Mouse (Mus musculus) adrenal gland, adult (tissue): ENCODE results near the gene Cacng8.

Source experiments
- DNase-seq, 2 experiments: peaks; one replicate each; pipeline ENCODE4 v3.0.0; 2022 to 2023; ENCODE audit warnings: low spot score in 1 of 2; ENCODE audit not compliant: inconsistent age in 2 of 2

Gene Cacng8

DNA sequence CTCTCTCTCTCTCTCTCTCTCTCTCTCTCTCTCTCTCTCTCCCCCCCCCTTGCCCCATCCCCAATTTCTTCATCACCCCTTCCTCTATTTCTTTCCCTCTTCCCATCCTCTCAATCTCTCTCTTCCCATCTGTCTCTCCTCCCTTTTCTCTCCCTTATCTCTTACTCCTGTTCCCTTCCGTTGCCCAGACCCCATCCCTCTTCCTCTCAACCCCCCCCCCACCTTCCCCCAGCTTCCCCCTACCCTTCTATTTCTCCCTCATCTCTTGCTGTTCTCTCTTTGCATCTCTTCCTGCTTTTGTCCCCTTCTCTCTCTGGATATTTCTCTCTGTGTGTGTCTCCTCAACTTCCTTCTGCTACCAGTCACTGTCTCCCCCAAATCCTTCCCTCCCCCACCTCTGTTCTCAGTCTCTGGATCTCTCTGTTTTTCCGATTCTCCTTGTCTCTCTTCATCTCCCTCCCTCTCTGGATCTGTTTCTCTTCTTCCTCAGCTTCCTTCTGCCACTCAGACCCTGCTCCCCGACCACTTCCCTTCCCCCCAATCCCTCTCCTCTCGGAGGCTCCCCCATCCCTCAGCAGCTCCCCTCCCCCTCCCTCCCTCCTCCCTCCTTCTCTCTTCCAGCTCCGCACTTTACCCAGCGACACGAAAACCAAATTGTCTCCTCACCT is at the start of gene Cacng8:
Cacng8 (plus strand) TSS at position 271 of the 668 bp plus-strand sequence.
- DNase-seq, result peak in 1 of 2 experiments; percentile 53

DNA sequence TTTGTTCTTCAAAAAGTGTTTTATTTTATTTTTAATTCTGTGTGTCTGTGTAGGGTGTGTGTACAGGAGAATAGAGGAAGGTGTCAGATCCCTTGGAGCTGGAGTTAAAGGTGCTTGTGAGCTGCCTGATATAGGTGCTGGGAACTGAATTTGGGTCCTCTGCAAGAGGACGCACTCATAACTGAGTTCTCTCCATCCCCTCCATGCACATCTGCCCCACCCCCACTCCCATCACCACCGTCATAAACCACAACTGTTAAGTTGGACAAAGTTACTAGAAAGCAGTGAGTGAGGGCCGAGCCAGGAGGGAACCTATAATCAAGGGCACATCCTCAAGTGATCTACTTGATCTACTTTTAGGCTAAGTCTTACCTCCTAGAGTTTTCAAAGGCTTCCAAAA is 46.6 kb upstream of the Cacng8 start:
- no peak for DNase-seq

DNA sequence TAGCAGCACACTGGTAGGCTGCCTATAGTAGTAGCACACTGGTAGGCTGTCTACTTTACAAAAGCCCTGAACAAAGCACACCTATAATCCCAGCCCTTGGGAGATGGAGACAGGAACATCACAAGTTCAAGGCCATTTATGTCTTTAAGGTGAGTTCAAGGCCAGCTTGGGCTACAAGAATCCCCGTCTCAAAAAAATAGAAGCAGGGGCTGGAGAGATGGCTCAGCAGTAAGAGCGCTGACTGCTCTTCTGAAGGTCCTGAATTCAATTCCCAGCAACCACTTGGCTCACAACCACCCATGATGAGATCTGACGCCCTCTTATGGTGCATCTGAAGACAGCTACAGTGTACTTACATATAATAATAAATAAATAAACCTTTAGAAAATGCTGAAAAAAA is 45.2 kb upstream of the Cacng8 start:
- no peak for DNase-seq

DNA sequence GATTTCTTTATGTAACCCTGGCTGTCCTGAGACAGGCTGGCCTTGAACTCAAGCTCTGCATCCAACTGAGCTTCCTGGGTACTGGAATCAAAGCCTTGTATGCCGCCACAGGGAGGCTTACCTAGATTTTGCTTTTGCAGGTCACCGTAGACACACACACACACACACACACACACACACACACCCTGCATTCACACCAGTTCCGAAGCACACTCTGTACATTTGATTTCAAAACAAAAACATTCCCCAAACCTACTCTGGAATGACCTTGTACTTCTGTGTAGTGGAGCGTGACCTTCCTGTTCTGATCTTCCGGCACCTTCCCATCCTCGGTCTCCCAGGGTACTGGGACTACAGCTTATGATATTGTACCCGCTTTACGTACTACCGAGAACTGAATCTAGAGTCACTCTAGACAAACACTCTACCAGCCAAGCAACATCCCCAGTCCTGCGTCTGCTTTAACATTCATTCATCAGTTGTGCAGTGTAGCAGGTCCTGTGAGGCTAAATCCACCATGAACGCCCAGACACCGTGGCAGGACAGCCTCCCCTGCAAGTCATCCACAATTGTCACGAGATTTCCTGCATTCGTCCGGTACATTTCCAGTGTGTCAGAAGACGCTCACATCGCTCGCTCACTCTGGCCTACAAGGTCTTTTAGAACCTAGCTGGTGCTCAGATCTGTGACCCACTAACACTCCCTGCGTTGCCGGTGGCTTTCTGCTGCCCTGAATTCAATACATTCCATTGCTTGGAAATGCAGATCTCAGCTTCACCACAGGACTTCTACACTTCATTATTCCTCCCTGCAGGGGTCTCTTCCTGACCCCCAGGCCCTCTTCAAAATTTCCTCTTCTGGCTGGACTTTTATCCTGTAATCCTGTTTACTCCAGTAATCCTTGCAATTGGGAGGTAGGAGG is 42.9 kb upstream of the Cacng8 start:
- DNase-seq, result peak; percentile 37 to 56

DNA sequence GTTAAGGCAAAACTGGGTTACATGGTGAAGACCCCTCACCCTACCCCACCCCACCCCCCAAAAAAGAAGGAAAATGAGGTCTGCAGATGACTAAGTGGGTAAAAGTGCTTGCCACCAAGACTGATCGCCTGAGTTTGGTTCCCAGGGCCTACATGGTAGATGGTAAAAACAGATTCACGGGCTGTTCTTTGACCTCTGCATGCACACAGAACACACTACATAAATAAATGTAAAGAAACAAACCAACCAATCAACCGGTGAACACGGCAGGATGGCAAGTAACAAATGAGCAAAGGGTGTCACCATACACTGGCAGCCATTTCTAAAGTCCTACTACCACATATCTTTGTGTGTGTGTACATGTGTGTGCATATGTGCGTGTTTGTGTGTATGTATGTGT is 42.2 kb upstream of the Cacng8 start:
- DNase-seq, result no peak

DNA sequence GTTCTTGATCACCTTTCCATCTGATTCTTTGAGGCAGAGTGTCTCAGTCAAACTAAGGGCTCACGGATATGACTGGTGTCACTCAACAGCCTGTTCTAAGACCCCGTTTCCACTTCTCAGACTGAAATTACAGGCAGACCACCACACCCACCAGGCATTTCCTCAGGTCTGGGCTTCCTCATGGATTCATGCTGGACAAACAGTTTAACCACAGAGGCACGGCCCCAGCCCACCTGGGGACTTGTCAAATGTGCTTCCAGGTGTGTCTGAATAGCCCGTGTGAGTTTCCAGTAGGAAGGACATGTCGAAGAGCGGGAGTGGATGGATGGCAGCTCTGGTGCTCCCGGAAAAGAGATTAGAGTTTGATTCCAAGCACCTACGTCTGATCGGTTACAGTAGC is 40.7 kb upstream of the Cacng8 start:
- no peak for DNase-seq

DNA sequence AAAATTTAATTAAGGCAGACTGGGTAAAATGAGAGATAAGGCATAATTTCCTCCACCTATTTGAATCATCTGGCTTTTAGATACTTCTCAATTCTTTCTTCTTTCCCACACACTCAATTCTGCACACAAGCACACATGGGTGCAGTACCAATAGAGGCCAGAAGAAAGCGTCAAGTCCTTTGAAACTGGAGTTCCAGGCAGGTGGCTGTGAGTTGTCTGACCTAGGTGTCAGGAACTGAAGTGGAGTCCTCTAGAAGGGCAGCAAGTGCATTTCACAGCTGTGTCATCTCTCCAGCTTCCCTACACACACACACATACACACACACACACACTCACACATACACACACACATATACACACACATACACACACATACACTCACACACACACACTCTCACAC is 38.9 kb upstream of the Cacng8 start:
- no peak for DNase-seq

DNA sequence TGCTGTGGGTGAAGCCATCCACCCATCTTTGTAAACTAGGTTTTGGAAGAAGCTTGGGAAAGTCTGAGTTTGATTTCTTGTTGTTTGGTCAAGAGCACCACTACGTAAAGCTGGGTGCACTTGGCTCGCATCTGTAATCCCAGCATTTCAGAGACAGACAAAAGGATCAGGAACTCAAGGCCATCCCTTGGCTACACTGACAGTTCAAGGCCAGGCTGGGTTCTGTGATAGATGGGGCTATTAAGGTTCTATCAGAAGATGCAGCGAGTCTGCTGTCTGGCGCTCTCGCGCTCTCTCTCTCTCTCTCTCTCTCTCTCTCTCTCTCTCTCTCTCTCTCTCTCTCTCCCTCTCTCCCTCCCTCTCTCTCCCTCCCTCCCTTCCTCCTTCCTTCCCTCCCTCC is 35.6 kb upstream of the Cacng8 start:
- DNase-seq, result peak; percentile 60 to 69

DNA sequence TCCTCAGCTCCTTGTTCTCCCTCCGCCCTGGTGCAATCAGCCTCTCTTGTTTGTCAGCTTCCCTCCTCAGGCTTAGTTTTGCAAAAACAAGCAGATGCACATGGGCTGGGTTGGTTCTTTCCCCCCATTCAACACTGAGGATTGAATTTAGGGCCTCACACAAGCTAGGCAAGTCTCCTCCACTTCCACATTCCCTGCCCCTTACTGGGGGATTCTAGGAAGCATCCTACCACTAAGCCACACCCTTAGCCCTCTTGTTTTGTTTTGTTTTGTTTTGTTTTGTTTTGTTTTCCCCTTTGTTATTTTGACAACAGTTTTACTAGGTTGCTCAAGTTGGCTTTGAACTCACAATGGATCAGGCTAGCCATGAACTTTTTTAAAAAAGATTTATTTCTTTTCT is 29.8 kb upstream of the Cacng8 start:
- DNase-seq, result no peak

DNA sequence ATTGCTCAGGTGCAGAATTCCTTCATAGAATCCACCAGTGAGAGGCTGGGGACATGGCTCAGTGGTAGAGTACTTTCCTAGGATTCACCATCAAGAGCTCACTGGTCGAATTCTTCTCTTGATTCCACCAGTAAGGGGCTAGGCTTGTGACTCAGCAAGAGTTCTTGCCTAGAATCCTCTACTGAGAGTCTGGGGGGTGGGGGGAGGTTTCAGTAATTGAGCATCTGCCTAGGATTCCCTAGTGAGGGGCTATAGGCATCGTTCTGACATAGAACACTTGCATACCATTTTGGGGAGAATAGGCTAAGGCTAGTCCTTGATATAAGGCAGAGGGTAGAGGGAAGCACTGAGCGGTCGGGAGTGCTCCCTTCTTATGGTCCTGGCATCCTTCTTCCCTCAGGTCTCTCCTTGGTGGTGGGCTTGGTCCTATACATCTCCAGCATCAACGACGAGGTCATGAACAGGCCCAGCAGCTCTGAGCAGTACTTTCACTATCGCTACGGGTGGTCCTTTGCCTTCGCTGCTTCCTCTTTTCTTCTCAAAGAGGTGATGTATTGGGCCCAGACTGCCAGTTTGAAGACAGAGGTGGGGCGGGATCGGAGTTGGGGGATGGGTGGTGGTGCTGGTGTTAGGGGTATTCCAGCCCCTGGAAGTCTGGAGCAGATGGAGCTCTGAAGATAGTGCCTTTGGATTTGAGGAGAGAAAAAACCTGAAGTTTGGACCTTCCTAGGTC is 24.8 kb upstream of the Cacng8 start:
- DNase-seq, result no peak

DNA sequence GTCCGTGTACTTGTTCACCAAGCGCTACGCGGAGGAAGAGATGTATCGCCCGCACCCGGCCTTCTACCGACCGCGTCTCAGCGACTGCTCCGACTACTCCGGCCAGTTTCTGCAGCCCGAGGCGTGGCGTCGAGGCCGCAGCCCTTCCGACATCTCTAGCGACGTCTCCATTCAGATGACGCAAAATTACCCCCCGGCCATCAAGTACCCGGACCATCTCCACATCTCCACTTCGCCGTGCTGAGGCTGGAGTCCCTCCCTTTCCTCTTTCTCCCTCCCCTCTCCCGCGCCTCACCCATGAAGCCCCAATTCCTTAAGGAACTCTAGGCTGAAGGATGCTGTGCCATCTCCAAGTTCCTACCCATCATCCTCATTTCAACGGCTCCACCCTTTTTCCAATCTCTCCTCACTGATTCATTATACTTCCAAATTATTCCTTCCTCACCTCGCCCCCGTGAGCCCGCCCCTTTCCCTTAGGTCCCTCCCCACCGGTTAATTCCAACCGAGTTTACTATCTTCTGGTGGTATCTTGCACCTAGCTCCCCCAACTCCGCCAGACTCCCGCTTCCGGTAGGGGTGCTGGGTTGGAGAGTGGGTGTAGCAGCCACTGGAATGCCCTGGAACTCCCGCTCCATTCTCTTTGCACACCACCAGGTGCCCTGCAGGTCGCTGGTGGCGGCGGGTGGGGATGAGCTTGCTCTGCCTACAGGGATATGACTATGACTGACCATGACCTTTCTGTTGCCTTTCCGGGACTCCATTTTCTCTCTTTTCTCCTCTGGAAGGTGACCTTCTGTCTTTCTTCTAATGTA is 23.6 kb upstream of the Cacng8 start:
- peak; percentile 50 to 69 for DNase-seq

DNA sequence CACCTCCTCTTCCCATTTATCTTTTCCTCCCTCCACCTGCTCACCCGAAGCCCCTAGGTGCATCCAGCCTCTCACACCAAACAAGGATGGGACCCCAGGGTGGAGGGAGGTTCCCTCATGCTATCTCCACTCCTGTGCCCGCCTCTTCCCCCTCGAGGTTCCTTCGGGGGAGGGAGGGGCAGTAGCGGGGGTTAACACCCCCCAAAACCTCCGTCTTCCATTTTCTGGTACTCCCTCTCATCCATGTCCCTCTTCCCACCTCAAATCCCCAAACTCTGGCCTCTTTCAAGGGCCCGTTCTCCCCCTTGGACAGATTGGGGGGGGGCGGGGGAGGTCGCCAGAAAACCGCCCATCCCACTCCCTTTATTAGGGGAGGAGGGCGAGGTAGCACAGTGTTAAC is 22.9 kb upstream of the Cacng8 start:
- DNase-seq, result peak in 1 of 2 experiments; percentile 17

DNA sequence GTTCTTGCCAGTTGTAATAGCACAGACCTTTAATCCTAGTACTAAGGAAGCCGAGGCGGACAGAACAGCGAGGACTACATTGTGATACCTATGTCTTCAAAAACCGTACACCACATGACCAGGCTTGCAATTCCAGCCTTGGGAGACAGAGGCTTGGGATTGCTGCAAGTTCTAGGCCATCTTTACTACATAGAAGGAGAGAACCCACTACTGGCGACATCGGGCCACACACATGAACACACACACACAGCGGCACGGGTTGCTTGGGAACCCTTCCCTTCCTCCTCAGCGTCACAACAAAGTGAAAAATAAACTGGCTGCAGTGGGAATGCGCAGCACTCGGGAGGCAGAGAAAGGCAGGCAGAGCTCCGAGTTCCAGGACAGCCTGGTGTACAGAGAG is 22.2 kb upstream of the Cacng8 start:
- no peak for DNase-seq

DNA sequence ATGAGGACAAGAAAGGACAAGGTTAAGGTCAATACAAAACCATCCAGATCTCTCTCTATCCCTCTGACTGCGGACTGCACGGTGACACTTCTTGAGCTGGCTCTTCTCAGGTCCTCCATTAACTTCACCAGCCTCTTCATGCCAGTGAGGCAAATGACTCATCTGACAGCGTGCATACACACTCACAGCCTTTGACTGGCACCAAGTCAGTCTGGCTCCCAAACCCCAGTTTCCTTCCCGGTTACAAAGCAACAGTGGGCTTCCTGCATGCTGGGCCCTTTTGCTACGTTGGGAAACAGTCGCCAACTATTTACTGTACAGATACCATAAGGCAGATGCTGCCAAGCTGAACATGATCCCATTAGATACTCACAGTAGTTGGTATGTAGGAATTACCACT is 21.3 kb upstream of the Cacng8 start:
- no peak for DNase-seq

DNA sequence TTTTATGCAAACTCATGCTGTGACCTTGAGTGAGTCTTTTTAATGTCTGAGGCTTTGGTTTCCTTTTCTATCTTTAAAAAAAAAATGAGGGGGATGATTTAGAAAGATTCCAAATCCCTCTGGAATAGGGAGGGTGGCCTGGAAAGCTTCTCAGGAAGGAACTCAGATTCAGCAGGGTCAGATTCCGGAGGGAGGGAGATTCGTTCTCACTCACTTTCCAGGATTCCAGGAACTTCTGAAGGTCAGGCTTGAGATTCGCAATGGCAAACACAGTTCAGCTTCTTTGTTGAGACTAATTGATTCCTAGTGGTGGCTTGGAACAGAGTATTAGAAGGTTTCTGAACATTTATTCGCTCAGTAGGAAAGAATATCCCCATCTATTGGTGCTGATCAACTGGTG is 20.1 kb upstream of the Cacng8 start:
- peak in 1 of 2 experiments; percentile 74 for DNase-seq

DNA sequence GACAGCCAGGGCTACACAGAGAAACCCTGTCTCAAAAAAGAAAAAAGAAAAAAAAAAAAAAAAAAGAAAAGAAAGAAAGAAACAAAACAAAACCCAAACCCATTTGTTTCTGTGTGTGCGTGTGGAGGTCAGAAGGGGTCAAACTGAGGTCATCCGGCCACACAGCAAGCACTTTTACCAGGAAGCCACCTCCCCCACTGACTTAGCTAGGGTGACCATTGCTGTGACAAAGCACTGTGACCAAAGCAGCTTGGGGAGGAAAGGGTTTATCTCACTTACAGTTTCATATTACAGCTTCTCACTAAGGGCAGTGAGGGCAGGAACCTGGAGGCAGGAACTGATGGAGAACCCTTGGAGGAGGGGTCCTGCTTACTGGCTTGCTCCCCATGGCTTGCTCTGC is 18.1 kb upstream of the Cacng8 start:
- no peak for DNase-seq

DNA sequence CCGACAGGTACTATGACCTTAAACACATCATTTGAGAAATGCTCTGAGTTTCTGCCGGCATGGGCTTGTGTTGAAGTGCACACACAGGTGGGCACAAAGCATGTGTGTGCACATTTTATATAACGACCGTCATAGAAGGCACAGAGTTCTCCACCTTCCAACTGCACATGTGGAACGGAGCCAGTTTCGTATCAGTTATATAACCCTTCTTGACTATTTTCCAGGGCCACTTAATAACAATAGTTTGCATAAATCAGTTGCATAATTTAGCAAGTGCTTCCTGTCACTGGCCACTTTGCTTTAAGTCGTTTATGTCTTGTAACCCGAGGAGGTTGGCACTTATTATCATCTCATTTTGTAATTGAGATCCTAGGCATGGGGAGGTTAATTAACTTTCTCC is 16.7 kb upstream of the Cacng8 start:
- no peak for DNase-seq

DNA sequence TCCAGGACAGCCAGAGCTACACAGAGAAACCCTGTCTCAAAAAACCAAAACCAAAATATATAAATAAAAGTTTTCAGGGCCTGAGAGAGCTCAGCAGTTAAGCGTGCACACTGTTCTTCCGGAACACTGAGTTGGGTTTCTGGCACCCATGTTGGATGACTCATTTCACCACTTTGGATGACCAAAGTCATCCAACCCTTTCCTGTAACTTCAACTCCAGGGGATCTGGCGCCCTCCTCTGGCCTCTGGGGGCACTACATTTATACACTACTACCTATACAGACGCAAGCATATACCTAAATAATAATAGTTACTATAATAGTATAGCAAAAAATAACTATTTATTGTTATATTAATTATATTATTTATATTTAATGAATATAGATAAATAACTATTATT is 13.7 kb upstream of the Cacng8 start:
- DNase-seq, result peak; percentile 85 to 94

DNA sequence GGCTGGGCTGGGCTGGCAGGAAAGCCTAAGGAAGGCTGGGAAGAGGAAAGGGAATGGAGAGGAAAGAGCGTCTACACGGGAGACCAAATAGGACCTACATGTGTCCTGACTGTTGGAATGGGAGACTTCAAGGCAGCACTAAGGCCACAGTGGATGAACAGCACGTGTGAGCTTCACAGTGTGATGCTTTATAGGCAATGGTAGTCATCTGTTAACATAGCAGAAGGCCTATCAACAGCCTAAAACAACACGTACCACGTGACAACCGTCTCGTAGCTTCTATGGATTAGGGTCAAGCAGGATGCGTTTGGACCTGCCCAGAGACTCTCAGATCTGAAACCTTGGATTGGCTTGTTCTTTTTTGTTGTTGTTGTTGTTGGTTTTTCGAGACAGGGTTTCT is 8.4 kb upstream of the Cacng8 start:
- DNase-seq, result no peak

DNA sequence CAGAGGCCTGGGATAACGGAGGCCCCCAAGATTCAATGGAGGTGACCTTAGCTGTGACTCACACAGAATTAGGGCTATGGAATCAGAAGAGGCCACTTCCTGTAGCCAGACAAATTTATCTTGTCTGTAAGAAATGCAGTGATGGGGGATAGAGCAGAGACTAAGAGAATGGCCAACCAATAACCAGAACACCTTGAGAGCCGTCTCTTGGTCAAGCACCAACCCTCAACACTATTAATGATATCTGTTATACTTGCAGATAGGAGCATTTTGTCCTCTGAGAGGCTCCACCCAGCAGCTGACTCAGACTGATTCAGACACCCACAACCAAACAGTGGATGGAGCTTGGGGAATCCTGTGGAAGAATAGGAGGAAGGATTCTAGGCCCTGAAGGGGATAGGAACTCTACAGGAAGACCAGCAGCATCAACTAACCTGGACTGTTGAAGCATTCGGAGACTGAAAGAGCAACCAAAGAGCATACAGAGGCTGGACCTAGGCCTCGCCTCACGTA is 5.6 kb upstream of the Cacng8 start:
- peak; percentile 55 to 57 for DNase-seq
